Mouse (Mus musculus) gastrocnemius, postnatal 25 days (tissue): Measurements from ENCODE around the gene Gpt2. TPM values are rescaled to one million over a fixed set of nuclear protein-coding genes. Genes with fewer than 3 reads are reported as not detected.

Source experiments
- DNase-seq: peaks from one replicate; pipeline ENCODE4 v3.0.0; 2022
- long read RNA-seq, 2 experiments: library from polyadenylated mRNA; stranded (forward); transcript quantifications; one replicate each; pipeline ENCODE4 v2.0.0; 2021
- total RNA-seq, 2 experiments: library from RNA; stranded (reverse); gene quantifications; 1 replicate in 1 of 2; 2 replicates in 1 of 2; pipeline ENCODE4 v1.2.3; 2021

The Gpt2 gene
- 100 to 1,000 TPM; 153 to 217 TPM for total RNA-seq
- long read RNA-seq, experiment 1, transcript Gpt2-201 (12 exons, 3,639 nt) = major isoform, 59 of 211 reads
- long read RNA-seq, experiment 1, partial matches to known transcripts = 53 of 211 reads
- long read RNA-seq, experiment 1, other reads (novel, unspliced or antisense) = 96 of 211 reads
- long read RNA-seq, experiment 2, transcript Gpt2-201 (12 exons, 3,639 nt) = major isoform, 109 of 235 reads
- long read RNA-seq, experiment 2, partial matches to known transcripts = 22 of 235 reads
- long read RNA-seq, experiment 2, other reads (novel, unspliced or antisense) = 100 of 235 reads

GRCm38 (mm10) chr8:85492125-85492875 is at the start of gene Gpt2:
TSS of gene Gpt2 (plus strand) at chr8:85492576.
- DNase-seq = peak; percentile 94

GRCm38 (mm10) chr8:85444092-85444491 is 48.3 kb upstream of the Gpt2 start:
- no peak for DNase-seq

GRCm38 (mm10) chr8:85445936-85446685 is 46.3 kb upstream of the Gpt2 start:
- no peak for DNase-seq

- DNase-seq = no peak
Observed at GRCm38 (mm10) chr8:85450335-85450734, 42.0 kb upstream of the Gpt2 start.

GRCm38 (mm10) chr8:85452328-85452727 is 40.0 kb upstream of the Gpt2 start:
- DNase-seq = no peak

GRCm38 (mm10) chr8:85453256-85453655 is 39.1 kb upstream of the Gpt2 start:
- no peak for DNase-seq

GRCm38 (mm10) chr8:85454750-85455149 is 37.6 kb upstream of the Gpt2 start:
- no peak for DNase-seq

GRCm38 (mm10) chr8:85456536-85456935 is 35.8 kb upstream of the Gpt2 start:
- peak; percentile 28 for DNase-seq

GRCm38 (mm10) chr8:85459582-85459981 is 32.8 kb upstream of the Gpt2 start:
- no peak for DNase-seq

- DNase-seq = peak; percentile 24
Observed at GRCm38 (mm10) chr8:85460804-85461203, 31.6 kb upstream of the Gpt2 start.

- DNase-seq = no peak
Observed at GRCm38 (mm10) chr8:85461377-85461776, 31.0 kb upstream of the Gpt2 start.

GRCm38 (mm10) chr8:85462441-85462840 is 29.9 kb upstream of the Gpt2 start:
- DNase-seq = no peak

GRCm38 (mm10) chr8:85464316-85464715 is 28.1 kb upstream of the Gpt2 start:
- peak; percentile 21 for DNase-seq

- no peak for DNase-seq
Observed at GRCm38 (mm10) chr8:85466056-85466455, 26.3 kb upstream of the Gpt2 start.

- no peak for DNase-seq
Observed at GRCm38 (mm10) chr8:85470753-85471152, 21.6 kb upstream of the Gpt2 start.

GRCm38 (mm10) chr8:85472800-85473199 is 19.6 kb upstream of the Gpt2 start:
- no peak for DNase-seq

GRCm38 (mm10) chr8:85473246-85473645 is 19.1 kb upstream of the Gpt2 start:
- no peak for DNase-seq

- no peak for DNase-seq
Observed at GRCm38 (mm10) chr8:85474924-85475323, 17.5 kb upstream of the Gpt2 start.

- no peak for DNase-seq
Observed at GRCm38 (mm10) chr8:85476970-85477545, 15.3 kb upstream of the Gpt2 start.

- no peak for DNase-seq
Observed at GRCm38 (mm10) chr8:85478397-85478796, 14.0 kb upstream of the Gpt2 start.

- DNase-seq = no peak
Observed at GRCm38 (mm10) chr8:85479710-85480109, 12.7 kb upstream of the Gpt2 start.

GRCm38 (mm10) chr8:85481900-85482299 is 10.5 kb upstream of the Gpt2 start:
- peak; percentile 25 for DNase-seq

- no peak for DNase-seq
Observed at GRCm38 (mm10) chr8:85482427-85482826, 9.9 kb upstream of the Gpt2 start.
